Mouse (Mus musculus) urinary bladder, postnatal 14 days (tissue): ENCODE measurements around the gene Pcdh10.

Experiments
- DNase-seq: peaks from one replicate; pipeline ENCODE4 v3.0.0; 2021; ENCODE audit warnings: low spot score

Gene Pcdh10

DNA sequence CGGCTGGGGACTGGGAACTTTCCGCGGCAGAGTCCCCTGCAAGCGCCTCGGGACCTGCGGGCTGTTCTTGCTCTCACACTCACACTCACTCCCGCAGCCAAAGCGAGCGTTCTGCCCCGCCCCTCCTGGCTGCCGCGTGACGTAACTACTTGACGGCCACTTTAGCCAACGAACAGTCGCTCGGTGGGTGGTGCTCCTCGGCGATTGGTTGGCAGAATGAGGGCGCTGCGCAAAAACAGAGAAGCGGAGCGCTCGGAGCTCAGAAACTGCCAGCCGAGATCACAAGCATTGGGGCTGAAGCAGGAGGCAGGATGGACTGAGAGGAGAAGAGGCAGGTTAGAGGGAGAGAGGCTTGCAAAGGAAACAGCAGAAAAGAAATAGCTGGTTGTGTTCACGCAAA is at the start of gene Pcdh10:
Gene Pcdh10, plus strand, starts transcription at position 254 of the 400 bp plus-strand sequence.
- DNase-seq, result peak; percentile 90

DNA sequence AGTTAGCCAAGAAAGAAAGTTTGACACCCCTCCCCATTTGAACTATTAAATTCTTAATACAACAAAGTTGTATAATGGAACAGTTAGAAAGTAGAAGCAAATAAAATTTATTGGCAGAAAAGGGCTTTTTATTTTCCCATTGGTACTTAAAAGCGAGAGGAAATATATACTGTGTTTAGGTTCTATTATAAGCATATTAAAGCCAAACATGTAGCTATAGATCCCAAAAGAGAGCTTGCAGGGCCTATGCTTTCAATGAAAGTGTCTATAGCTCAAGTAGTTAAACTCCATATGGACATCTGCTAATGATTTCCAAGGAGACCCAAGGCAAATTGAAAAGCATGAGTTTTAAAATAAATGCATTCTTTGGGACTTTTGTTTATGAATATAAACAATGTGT is 22.3 kb upstream of the Pcdh10 start:
- no peak for DNase-seq

DNA sequence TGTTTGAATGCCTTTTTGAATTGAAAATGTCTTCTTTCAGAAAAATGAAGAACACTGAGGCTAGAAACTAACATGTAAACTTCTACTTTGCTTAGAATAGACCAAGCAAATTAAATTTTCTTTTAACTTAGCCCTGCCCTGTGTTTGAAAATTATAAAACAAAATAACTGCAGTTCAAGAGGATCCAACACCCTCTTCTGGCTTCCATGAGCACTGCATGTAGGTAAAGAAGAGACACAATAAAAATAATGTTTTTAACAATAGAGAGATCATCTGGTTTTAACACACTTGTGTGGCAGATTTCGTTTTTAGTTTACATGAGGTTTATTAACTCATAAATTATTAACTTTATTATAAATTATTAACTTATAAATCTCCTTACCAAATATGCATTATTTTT is 9.2 kb upstream of the Pcdh10 start:
- DNase-seq, result no peak

DNA sequence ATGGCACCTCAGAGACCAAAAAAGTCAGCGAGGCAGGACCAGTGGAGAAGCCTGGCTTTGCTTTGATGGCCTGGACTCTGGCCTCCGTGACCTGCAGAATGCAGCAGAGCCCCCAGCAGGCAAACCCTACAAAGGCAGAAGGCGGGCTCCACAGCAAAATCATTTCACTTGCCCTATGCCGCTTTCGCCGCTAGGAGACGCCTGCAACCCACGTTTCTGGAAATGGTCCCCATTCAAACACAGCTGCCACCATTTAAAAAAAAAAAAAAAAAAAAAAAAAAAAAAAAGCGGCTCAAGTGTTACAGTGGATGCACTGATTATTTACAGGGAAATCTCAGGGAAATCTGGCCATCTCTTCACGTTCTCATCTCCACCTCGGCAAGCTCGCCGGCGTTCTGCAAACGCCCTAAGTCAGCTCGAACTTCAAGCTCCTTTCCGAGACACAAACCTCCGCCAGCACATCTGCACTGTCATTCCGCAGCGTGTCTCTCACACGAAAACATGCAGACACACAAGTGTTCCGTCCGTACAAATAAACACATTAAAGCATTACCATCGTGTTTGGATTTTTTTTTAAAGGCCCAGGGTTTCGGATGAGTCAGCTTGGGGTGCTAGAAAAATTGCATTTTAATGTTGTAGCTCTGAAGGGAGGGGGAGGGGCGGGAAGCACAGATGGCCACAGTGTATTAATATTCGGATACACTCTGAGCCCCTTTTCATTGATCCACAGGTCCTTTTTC is 2.3 kb upstream of the Pcdh10 start:
- DNase-seq, result peak; percentile 60

DNA sequence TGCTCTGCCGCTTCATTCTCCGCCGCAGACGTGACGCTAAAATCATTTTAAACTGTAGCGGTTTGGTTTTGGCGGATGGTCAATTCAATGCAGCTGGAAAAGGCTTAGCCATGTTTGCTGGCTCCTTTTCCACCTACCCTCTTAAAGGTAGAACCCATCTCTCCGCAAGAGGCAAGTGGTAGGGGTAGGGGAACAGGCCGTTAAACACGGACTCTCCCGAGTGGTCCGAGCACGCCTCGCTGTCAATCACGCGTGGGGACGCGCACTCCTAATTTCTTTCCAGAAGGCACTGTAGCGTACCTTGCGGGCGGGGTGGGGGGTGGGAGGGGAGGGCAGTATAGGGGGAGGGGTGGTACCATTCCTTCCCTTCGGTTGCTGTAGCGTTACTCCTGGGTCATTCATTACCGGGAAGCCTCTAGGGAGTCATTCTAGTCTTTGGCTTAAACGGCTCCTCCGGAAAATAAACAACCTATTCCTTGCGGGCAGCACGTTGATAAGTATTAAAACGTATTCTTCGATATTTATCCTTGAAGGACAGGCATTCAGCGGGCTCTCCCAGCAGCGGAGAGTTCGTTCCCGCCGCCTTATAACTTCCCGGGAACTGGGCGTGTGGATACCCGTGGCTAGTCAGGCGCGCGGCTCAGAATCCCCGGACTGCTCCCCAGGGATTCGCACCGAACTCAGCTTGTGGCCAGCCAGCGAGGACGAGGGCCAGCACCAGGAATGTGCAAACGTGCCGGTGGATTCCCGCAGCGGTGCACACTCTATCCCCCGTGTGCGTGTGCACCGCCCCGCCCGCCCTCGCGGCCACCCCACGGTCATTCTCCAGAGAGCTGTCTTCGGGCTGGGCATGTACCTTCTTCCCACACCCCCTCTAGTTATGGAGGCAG is 1.5 kb upstream of the Pcdh10 start:
- DNase-seq, result no peak

DNA sequence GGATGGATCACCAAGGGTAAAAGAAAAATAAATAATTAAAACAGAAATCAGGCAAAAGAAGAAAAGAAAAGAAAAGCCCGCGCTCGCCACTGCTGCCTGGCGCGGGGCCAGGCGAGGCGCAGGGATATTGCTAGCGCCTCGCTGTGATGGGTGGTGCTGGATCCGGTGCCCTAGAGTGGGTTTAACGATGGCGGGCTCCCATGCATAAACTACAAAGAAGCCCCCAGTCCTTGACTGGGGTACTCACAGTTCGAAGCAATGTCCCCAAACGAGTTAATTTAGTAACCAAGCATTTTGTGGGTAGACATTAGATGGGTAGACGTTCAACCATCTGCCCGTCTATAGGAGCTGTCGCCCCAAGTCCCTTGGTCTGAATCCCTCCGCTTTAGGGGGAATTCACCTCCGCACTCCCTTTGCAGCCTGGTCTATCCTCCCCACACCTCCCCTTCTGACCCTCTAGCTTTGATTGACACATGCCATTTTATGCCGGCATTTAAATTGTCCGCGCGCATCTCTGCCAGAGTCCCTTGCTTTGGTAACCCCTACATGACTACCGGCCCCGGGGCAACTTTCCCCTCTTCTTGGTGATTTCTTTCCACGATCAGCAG is 703 bp upstream of the Pcdh10 start:
- peak; percentile 5 for DNase-seq

DNA sequence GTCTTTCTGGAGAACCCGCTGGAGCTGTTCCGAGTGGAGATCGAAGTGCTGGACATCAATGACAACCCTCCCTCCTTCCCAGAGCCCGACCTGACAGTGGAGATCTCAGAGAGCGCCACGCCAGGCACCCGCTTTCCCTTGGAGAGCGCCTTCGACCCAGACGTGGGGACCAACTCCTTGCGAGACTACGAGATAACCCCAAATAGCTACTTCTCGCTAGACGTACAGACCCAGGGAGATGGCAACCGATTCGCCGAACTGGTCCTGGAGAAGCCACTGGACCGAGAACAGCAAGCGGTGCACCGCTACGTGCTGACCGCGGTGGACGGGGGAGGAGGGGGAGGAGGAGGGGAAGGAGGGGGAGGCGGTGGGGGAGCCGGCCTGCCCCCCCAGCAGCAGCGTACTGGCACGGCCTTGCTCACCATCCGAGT is 1.4 kb downstream of the Pcdh10 start:
- peak; percentile 2 for DNase-seq

DNA sequence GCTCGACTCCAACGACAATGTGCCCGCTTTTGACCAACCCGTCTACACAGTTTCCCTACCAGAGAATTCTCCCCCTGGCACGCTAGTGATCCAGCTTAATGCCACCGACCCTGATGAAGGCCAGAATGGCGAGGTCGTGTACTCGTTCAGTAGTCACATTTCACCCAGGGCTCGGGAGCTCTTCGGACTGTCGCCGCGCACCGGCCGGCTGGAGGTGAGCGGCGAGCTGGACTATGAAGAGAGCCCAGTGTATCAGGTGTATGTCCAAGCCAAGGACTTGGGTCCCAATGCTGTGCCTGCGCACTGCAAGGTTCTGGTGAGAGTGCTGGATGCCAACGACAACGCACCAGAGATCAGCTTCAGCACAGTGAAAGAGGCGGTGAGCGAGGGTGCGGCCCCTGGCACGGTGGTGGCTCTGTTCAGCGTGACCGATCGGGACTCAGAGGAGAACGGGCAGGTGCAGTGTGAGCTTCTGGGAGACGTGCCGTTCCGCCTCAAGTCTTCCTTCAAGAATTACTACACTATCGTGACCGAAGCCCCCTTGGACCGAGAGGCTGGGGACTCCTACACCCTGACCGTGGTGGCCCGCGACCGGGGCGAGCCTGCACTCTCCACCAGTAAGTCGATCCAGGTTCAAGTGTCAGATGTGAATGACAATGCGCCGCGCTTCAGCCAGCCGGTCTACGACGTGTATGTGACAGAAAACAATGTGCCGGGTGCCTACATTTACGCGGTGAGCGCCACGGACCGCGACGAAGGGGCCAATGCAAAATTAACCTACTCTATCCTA is 2.0 kb downstream of the Pcdh10 start:
- DNase-seq, result peak; percentile 4

DNA sequence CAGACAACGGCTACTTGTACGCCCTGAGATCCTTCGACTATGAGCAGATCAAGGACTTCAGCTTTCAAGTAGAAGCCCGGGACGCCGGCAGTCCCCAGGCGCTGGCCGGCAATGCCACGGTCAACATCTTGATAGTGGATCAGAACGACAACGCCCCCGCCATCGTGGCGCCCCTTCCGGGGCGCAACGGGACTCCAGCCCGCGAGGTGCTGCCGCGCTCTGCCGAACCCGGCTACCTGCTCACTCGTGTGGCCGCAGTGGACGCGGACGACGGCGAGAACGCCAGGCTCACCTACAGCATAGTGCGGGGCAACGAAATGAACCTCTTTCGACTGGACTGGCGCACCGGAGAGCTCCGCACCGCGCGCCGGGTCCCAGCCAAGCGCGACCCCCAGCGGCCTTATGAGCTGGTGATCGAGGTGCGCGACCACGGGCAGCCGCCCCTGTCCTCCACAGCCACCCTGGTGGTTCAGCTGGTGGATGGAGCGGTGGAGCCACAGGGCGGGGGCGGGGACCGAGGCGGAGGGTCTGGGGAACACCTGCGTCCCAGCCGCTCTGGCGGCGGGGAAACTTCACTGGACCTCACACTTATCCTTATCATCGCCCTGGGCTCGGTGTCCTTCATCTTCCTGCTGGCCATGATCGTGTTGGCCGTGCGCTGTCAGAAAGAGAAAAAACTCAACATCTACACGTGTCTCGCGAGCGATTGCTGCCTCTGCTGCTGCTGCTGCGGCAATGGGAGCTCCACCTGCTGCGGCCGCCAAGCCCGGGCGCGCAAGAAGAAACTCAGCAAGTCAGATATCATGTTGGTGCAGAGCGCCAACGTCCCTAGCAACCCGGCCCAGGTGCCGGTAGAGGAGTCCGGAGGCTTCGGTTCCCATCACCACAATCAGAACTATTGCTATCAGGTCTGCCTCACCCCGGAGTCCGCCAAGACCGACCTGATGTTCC is 2.9 kb downstream of the Pcdh10 start:
- peak; percentile 3 for DNase-seq

DNA sequence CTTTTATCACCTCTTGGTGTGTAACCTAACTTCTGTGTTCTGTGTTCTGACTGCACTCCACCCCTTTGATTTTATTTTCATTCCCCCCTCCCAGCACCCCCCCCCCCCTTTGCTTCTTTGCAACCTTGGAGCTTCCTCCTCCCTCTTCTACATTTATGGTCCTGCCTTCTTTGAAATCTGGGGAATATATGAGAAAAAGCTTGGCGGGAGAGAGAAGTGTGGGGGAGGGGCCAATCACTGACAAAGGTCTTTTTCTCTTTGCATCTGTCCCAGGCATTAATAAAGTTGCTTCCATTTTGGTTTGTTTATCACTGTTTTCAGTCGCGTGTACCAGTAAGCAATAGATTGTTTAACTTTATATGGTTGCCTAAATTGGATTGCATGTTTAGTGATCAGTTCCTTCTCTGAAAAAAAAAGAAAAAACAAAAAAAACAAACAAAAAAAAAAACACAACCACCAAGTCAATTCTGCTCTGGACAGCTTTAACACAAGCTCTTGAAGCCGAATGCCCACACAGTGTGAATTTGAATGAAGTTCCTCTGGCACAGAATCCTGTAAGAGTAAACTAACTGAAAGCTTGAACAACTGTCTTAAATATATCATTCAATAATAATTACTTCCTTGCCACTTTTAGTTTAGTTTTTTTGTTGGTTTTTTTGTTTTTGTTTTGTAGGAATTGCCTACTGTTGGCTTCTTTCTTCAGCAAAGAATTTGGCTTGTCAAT is 4.0 kb downstream of the Pcdh10 start:
- no peak for DNase-seq

DNA sequence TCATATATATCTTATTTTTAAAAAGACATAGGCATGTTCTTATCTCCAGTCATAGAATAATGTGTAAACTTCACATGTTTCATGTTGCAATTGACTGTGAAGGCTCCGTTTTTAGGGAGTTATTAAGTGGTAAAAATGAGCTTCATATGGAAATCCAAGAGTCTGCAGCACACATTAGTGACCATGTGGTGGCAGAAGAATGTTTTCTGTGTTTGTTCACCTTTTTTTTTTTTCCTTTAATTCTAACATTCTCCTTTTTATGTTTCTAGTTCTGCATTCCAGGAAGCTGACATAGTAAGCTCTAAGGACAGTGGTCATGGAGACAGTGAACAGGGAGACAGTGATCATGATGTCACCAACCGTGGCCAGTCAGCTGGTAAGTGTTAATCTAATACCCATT is 5.6 kb downstream of the Pcdh10 start:
- no peak for DNase-seq

DNA sequence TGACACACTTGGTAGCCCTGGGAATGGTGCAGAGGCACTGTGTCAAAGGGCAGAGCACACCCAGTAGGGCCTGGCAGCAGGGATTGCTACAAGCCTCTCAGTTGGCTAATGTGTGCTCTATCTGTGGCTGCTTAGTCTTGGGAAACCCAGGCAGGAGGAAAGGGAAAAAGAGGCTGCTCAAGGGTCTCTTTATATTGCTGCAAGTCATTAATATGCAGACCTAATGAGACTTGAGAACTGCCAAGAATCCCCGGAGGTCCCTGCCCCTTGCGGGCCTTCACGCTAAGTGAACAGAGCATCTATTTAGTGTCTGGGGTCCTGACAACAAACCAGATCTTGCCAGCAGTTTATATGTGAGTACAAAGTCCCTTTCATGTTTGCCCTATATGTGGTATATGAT is 6.8 kb downstream of the Pcdh10 start:
- no peak for DNase-seq

DNA sequence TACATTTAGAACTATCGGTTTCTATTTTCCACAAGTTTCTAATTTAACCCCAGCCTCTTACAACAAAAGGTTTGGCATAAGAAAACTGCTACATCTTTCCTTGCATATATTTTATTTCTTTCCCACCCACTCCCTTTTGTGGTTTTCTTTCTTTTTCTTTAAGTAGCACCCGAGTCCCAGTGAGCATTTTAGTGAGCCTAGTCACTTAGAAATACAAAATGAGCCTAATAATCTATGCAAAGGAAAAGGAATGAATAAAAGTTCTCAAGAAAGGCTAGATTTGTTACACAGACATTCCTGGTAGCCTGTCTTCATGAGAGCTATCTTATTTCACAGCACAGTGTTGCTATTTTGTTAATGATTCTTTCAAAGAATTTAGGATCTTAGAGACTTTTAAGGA is 7.3 kb downstream of the Pcdh10 start:
- no peak for DNase-seq

DNA sequence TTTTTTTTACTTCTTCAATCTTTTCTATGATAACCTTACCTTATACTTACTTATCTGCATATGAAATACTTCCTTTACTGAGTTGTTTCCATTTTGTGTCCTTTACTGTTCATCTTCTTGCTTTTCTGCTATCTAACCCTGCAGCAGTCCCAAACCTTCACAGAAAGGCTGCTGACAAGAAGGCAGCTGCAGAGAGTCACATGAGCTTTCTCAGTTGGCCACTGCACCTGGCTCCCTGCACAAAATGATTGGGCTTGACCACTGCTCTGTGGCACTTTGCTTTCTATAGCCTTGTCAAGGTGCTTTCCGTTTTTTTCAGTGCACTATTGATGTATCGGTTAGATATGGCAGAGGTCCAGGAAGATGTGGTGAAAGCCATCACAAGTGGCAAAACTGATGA is 8.3 kb downstream of the Pcdh10 start:
- DNase-seq, result no peak

DNA sequence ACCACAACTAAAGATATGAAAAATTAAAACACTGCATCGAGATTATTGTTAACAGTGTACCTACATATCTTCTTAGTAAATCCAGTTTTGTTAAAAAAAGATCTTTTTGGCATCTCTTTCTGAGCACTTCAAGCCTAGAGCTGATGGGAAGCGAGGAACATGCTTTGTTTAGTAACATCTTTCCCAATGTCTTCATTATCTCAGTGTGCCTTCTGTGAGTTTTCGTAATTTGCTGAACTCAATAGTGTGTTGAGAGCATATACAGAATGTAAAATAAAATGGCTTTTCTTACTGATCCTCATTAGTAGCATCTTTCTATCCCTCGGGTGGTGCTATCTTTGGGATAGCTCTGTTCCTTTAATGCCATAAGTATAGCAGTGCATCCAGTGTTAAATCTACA is 18.9 kb downstream of the Pcdh10 start:
- DNase-seq, result no peak

DNA sequence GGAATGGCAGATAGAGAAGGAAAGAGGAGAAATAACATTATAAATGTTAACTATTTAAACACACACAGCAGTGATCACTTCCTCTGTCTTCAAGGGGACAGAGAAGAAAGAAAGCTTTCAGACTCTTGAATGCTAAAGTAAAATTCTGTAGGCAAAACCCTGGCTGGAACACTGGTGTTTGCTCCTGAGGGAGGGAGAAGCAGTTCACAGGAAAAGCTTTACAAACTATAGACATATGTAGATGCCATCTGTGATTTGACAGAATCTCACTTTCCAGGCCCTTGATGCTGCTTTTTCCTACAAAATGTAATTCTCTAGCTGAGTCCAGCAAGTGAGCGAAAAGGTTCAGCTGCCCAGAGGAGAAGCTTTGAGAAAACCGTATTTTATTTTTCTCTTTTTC is 25.0 kb downstream of the Pcdh10 start:
- DNase-seq, result no peak

DNA sequence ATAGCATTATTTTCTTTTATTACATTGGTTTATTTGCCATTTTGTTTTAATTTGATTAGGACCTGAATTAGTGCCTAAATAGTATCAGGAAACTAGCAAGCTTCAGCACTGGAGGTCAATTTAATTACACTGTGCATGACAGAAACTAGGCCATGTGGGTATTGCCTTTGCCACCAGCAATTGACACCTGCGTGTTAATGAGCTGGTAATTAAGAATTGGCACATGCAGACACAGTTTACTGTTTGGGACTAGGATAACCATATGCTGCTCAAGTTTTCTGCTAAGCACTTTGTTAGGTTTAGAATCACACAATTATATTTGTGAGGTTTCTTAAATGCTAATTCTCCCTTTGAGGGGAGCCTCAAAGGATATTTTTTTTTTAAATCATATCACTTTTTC is 53.5 kb downstream of the Pcdh10 start:
- no peak for DNase-seq

DNA sequence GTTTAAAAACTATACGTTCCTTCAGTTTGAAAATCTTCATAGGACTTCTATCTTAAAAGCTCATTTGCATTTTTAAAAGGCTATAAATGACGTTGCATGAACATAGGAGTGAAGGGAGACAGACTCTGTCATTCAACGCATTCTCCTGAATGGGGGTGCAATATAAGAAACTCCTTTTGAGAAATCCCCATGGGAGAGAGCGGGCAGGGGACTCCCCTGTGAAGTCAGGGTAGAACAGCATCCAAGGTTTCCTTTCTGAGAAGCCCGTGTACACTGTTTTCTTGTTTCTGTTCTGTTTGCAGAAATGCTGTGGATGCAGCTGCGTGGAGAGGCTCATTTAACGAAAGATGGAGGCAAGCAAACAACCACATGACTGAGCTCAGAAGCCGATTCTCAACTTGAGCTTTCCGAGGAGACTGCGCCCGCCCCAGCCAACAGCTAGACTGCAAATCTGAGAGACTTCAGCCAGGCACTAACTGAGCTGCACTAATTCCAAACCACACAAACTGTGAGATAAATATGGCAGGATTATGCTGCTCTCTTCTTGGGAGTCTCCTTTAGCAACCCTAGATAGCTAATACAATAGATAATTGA is 54.1 kb downstream of the Pcdh10 start:
- DNase-seq, result no peak
